Comparison of ENCODE assay signal across 8 mouse cellular contexts in the genomic region with DNA sequence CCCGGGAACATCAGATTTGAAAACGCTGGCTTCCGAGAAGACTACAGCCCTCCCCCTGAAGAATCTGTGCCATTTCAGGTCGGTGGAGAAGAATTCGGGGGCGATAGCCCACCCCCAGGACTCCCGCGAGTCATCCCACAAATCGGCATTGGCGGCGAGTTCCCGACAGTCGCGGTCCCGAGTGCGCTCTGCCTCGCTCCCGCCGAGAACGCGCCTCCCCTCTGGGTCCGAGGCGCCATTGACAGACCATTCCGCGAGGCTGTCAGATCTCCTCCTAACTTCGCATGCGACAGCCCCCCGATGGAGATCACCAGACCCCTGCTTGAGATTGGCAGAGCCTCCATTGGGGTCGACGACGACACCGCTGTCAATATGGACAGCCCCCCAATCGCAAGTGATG. TPM values are rescaled to one million over a fixed set of nuclear protein-coding genes. Genes with fewer than 3 reads are reported as not detected.
DNase-seq lines count a peak whose midpoint lies in the region; ATAC-seq and TF ChIP-seq lines count a peak whose summit lies in the region.

No protein-coding gene starts in this region.

- DNase-seq in kidney, postnatal 10 days, result no peak
- no peak for DNase-seq in forebrain, embryonic 10.5 days (ENCODE audit: extremely low spot score, low spot score)
- no peak for DNase-seq in ovary, postnatal 10 days (ENCODE audit: low spot score)
- DNase-seq in frontal cortex, postnatal 25 days (ENCODE audit: low spot score in 2 of 2), result no peak
- no peak for DNase-seq in thymus, postnatal 14 days

- H3K4me3 ChIP-seq in kidney, embryonic 15.5 days (replicated peaks), result peak overlapping the region; percentile 40
- peak overlapping the region; percentile 54 for H3K4me3 ChIP-seq in forebrain, embryonic 10.5 days
- peak overlapping the region; percentile 24; the same call in 1 of the 2 replicates for H3K4me3 ChIP-seq in intestine, postnatal 0 days (ENCODE audit: low read depth, low read length)
- H3K4me3 ChIP-seq in neural tube, embryonic 12.5 days, result peak overlapping the region; percentile 31; the same call in 1 of the 2 replicates

- no peak for ATAC-seq in kidney, embryonic 15.5 days (replicated peaks; ENCODE audit: low FRiP score)
- ATAC-seq in intestine, postnatal 0 days, result no peak
- ATAC-seq in neural tube, embryonic 12.5 days (ENCODE audit: low FRiP score, low read depth), result no peak

- peaks cover 44% of the 10 kb centered on the region for H3K4me1 ChIP-seq in kidney, embryonic 15.5 days
- H3K4me1 ChIP-seq in forebrain, embryonic 10.5 days, result peaks cover 48% of the 10 kb centered on the region
- no peaks in the 10 kb centered on the region for H3K4me1 ChIP-seq in intestine, postnatal 0 days (replicated peaks; ENCODE audit: control insufficient read depth, insufficient read depth, low read length)
- peaks cover 19% of the 10 kb centered on the region; the same call in 1 of the 2 replicates for H3K4me1 ChIP-seq in neural tube, embryonic 12.5 days

- peaks cover 58% of the 10 kb centered on the region for H3K9me3 ChIP-seq in kidney, embryonic 15.5 days (replicated peaks)
- peaks cover 69% of the 10 kb centered on the region for H3K9me3 ChIP-seq in forebrain, embryonic 10.5 days
- peaks cover 7% of the 10 kb centered on the region; the same call in 1 of the 2 replicates for H3K9me3 ChIP-seq in intestine, postnatal 0 days (ENCODE audit: control insufficient read depth)
- H3K9me3 ChIP-seq in neural tube, embryonic 12.5 days, result peaks cover 69% of the 10 kb centered on the region

- TF ChIP-seq CTCF in intestine, postnatal 0 days (IDR thresholded peaks at IDR 0.05; ENCODE audit: low read depth), result no peak

- H3K27ac ChIP-seq in kidney, embryonic 15.5 days, result no peak overlapping the region
- H3K27ac ChIP-seq in forebrain, embryonic 10.5 days, result no peak overlapping the region
- H3K27ac ChIP-seq in intestine, postnatal 0 days (ENCODE audit: low read depth, low read length), result no peak overlapping the region
- no peak overlapping the region for H3K27ac ChIP-seq in neural tube, embryonic 12.5 days

- H3K4me2 ChIP-seq in kidney, embryonic 15.5 days, result peak overlapping the region; percentile 63
- peak overlapping the region; percentile 47 for H3K4me2 ChIP-seq in intestine, postnatal 0 days (replicated peaks; ENCODE audit: low read depth)
- H3K4me2 ChIP-seq in neural tube, embryonic 12.5 days (replicated peaks), result peak overlapping the region; percentile 54

- peaks cover 49% of the 10 kb centered on the region for H3K27me3 ChIP-seq in kidney, embryonic 15.5 days
- H3K27me3 ChIP-seq in forebrain, embryonic 10.5 days (ENCODE audit: poor library complexity, severe bottlenecking), result peaks cover 50% of the 10 kb centered on the region
- H3K27me3 ChIP-seq in intestine, postnatal 0 days (replicated peaks; ENCODE audit: control insufficient read depth, insufficient read depth, low read length), result peaks cover 36% of the 10 kb centered on the region
- H3K27me3 ChIP-seq in neural tube, embryonic 12.5 days (replicated peaks), result peaks cover 30% of the 10 kb centered on the region

- H3K9ac ChIP-seq in kidney, embryonic 15.5 days, result no peak overlapping the region
- no peak overlapping the region for H3K9ac ChIP-seq in intestine, postnatal 0 days (ENCODE audit: low read depth, low read length)
- H3K9ac ChIP-seq in neural tube, embryonic 12.5 days, result no peak overlapping the region

- peaks cover 19% of the 10 kb centered on the region for H3K36me3 ChIP-seq in kidney, embryonic 15.5 days
- H3K36me3 ChIP-seq in forebrain, embryonic 10.5 days (replicated peaks), result peaks cover 50% of the 10 kb centered on the region
- no peaks in the 10 kb centered on the region for H3K36me3 ChIP-seq in intestine, postnatal 0 days (ENCODE audit: control insufficient read depth, insufficient read depth)
- H3K36me3 ChIP-seq in neural tube, embryonic 12.5 days, result peaks cover 3% of the 10 kb centered on the region; the same call in 1 of the 2 replicates

- 42% methylated on average over 33 of the region's 33 CpGs for WGBS in kidney, embryonic 15.5 days
- WGBS in forebrain, embryonic 10.5 days, result 50% methylated on average over 33 of the region's 33 CpGs
- WGBS in intestine, postnatal 0 days, result 47% methylated on average over 33 of the region's 33 CpGs
- WGBS in neural tube, embryonic 12.5 days, result 53% methylated on average over 33 of the region's 33 CpGs

RNA-seq across cellular contexts. Expression of gene Gnas, which starts 14.4 kb away (rescaled TPM):
- polyA plus RNA-seq in kidney, embryonic 15.5 days (2015; fragmentation: Nextera tagmentation; extraction: Ambion mirVana), result 1,546 and 1,642 TPM in 2 replicates
- 880 and 928 TPM in 2 replicates for polyA plus RNA-seq in forebrain, embryonic 10.5 days (2016; fragmentation: Nextera tagmentation; extraction: Ambion mirVana)
- 686 and 705 TPM in 2 replicates for polyA plus RNA-seq in intestine, postnatal 0 days (2015; fragmentation: Nextera tagmentation; extraction: Ambion mirVana)
- polyA plus RNA-seq in neural tube, embryonic 12.5 days (2016; fragmentation: Nextera tagmentation; extraction: Ambion mirVana), result 1,608 and 1,653 TPM in 2 replicates

RNA-seq across cellular contexts. Expression of gene Gm20721, which starts 48.0 kb away (rescaled TPM):
- polyA plus RNA-seq in kidney, embryonic 15.5 days (2015; fragmentation: Nextera tagmentation; extraction: Ambion mirVana), result 13.1 and 15.7 TPM in 2 replicates
- polyA plus RNA-seq in forebrain, embryonic 10.5 days (2016; fragmentation: Nextera tagmentation; extraction: Ambion mirVana), result 5.9 and 8.1 TPM in 2 replicates
- polyA plus RNA-seq in intestine, postnatal 0 days (2015; fragmentation: Nextera tagmentation; extraction: Ambion mirVana), result 2.7 and 3.5 TPM in 2 replicates
- 11.6 and 20.7 TPM in 2 replicates for polyA plus RNA-seq in neural tube, embryonic 12.5 days (2016; fragmentation: Nextera tagmentation; extraction: Ambion mirVana)
